Mouse (Mus musculus): ENCODE measurements around the gene Foxa2. TPM values are rescaled to one million over a fixed set of nuclear protein-coding genes. Genes with fewer than 3 reads are reported as not detected.

Gene Foxa2
- total RNA-seq (2022), result not detected

DNA sequence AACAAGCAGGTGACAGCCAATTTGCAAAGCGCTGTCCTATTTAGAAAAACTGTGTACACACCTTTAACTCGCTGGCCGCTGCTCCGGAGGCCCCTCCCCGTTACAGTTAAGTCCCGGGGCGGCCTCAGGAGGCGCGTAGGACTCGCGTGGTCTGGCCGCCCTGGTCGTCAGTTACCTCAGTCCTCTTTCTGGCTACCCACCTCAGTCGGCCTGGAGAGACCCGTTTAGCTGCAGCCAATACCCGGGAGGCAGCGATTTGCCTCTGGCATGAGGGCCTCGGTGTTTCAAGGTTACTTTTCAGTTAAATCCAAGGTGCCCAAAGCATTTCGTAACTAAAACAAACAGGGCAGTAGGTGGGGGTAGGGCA is at the start of gene Foxa2:
TSS of gene Foxa2 (minus strand) at position 171 of the 367 bp plus-strand sequence.
- DNase-seq (ENCODE audit: low spot score), result no peak

DNA sequence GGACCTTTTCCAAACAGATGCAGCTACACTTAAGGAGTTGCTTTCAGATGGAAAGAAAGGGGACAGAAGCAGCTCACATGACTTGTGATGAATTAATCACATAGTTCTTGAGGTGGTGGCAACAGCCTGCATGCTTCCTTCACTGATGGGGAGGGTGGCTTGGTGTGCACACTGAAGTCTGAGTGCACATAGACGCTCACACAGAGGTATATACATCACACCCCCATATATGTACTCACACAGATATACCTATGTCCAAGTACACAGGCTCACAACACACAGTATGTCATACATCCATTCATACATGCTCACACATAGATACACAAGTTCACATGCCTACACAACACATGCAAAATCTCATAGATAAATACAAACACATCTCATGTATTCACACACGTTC is 45.3 kb upstream of the Foxa2 start:
- DNase-seq (ENCODE audit: low spot score), result no peak

DNA sequence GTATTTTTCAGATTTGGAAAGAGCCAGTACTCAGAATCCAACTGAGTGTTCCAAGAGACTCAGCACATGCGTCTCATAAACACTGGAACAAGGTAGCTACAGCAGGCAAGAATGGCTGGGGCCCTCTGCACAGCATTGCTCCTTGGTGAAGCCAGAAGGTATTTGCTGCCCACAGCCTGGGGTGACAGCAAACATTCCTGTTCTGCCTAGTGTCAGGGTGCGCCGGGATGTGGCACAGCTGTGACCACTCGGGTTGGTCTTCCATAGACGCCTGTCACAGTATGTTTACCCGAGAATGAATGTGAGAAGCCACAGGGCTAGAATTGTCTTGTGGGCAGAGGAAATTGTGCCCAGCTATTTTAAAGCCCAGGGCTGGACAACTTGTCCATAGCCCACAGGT is 44.9 kb upstream of the Foxa2 start:
- DNase-seq (ENCODE audit: low spot score), result no peak

DNA sequence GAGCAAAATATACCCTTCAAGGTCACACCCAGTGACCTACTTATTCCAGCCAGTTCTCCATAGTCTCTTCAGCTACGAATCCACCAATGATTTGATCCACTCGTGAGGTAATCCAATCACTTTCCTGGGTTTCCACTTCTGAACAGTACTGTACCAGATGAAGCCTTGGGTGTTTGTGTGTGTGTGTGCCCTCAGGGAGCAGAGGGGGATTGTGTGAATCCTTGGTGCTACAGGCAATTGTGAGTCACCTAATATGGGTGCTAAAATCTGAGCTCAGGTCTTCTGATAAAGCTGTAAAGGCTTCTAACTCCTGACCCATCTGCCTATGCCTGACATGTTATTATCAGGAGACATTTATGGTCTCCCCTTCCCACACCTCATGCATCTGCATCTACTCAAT is 43.3 kb upstream of the Foxa2 start:
- DNase-seq (ENCODE audit: low spot score), result no peak

DNA sequence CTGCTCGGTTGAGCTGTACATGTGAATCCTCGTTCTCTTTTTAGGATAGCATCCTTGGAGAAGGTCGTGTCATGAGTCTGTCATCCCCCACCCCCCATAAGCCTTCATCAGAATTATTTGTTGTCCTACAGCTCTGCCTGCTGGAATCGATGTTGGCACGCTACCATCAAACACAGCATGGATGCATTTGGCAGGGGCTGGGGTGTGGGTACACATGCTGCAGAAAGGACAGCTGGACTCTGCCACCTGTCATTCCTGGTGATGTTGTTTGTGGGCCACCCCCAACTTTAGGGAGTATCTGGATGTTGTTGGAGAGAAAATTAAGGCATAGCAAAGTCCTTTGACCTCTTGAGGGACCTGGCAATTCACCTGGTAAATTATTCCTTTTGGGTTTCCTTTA is 38.8 kb upstream of the Foxa2 start:
- DNase-seq (ENCODE audit: low spot score), result no peak

DNA sequence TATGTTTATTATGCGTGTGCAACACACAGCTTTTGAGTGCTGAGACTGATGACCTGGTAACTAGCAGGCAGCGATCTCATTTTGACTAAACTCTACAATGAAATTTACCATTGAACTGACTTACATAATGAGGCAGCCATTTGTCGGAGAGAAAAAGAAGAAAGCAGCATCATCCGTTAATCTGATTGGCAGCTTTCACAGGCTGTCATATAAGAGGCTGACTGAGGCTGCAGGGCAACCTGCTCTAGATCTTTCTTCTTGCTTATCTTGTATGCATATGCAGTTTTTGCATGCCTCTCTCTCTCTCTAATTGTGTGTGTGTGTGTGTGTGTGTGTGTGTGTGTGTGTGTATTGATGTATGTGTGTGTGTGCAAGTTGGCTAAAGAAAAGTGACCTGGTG is 38.4 kb upstream of the Foxa2 start:
- no peak for DNase-seq (ENCODE audit: low spot score)

DNA sequence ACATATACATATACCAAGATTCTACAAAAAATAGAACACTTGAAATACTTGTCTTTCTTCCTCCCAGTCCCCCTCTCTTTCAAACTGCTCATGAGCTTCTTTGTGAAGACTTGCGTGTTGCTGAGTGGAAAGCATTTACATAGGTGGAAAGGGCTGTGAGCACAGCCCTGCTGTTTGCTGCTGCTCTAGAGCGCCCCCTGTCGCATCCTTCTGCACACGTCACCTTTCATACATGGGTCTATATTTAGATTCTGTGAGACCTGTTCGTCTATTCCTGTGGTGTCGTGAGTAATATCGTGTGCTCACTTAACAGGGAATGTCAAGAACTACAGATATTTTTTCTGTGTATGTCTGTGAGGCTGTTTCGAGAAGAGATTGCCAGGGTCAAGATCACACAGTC is 35.5 kb upstream of the Foxa2 start:
- peak; percentile 24 for DNase-seq (ENCODE audit: low spot score)

DNA sequence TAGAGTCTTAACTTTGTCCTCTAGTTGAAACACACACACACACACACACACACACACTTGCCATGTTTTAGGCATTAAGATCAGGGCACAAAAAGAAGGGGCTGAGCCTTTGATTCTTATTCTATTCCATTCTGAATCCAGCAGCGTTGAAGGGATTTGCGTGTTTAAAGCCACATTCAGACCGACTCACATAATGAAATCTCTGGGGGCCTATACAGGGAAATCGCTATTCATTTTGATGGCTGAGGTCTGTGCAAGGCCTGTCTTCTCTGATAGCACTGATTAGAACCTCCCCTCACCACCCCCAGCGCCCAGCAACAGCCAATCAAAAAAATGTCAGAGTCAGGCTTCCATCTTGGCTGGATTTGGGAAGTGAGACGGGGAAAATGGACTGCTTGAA is 13.9 kb upstream of the Foxa2 start:
- DNase-seq (ENCODE audit: low spot score), result no peak

DNA sequence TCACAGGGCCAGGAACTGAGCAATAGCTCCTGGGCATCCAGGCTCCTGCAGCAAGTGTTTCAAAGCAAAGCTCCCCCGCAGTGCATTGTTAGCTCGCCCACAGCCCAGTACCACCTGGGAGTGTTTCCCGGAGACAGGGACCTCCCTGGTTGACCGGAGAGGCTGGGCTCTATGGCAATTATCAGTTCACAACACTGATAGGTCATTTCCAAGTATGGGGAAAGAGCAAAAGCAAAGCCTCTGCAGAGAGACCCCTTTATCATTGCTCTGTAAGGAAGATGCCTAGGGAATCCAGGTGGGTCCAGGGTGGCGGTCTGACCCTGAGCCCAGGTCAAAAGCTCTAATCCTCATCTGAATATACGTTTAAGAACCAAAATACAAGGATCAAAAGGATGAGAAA is 6.6 kb upstream of the Foxa2 start:
- no peak for DNase-seq (ENCODE audit: low spot score)

DNA sequence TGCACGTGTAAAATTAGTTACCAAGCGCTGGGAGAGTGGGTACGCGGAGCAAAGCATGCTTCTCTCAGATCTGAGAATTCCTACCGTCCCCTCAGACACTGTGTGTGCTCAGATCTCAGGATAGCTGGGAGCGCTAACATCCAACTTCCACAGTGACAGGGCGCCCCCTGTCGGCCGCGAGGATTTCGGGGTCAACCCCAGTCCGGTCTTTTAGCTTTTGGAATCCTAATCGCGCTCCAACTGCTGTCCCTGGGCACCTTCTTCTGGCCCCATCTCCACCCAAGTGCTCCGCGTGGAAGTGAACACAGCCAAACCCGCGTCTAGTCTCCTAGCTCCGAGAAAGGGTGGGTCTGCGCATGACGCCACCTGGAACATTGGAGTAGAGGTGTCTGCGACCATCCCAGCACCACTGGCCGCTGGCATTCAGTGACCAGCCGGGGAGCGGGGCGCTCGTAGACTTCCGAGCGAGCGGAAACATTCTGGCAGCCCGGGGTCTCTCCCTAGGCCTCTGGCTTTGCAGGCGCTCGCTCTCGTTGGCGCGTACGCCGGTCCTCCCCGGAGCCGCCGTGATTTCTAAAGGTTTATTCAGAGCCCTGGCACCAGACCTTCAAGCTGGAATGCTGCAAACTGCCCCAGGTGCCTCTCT is 1.8 kb upstream of the Foxa2 start:
- peak; percentile 33 for DNase-seq (ENCODE audit: low spot score)

DNA sequence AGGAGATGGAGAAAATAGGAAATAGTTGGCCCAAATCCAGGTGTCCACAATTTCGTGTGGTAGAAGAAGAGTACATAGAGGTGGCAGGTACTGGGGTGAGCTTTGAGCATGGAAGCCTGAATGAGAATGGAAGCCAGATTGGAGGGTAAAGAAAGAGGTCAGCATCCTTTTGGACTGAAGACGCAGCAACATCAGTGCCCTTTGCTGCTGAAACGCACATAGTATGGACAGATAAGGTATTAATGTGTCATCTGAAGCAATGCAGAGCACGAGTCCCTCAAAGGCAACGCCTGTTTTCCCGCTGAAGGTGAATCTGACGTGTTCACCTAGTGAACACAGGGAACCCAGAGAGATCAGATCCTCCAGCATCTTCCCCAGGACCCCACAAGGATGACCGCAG is 842 bp upstream of the Foxa2 start:
- DNase-seq (ENCODE audit: low spot score), result no peak

DNA sequence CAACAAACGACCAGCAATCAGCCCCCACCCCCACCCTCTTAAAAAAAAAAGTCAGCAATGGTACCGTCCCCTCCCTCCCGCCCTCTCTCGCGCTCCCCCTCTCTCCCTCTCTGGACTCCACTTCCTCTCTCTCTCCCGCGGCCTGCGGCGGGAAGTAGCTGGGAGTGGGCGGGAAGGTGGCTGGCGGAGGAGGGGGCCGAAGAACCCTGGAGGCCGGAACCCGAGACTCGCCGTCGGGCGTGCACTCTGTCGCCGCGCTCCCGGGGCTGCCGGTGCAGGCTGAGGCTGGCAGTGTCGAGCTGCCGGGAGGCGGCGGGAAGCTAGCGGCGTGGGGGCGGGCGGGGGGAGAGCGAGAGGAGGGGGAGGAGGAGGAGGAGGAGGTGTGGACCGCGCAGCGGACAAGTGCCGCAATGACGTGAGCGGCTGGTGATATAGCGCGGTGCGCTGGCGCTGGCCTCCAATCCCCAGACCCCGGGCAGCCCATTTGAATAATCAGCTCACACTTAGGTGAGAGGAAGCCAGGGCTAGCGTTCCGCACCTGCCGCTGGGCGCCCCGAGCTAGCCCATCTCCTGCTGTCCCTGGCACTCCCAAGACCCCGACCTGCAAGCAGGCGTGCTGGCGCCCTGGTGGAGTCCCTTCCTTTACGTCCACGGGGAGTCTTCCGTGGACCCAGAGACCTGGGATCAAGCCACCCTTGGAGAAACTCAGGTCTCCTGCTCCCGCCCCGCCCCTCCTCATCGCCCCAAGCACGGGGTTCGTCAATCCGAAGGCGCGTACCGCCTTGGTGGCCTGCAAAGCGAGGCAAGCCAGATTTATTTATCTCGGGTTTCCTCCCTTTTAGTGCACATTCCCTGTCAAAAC is 601 bp downstream of the Foxa2 start:
- no peak for DNase-seq (ENCODE audit: low spot score)

DNA sequence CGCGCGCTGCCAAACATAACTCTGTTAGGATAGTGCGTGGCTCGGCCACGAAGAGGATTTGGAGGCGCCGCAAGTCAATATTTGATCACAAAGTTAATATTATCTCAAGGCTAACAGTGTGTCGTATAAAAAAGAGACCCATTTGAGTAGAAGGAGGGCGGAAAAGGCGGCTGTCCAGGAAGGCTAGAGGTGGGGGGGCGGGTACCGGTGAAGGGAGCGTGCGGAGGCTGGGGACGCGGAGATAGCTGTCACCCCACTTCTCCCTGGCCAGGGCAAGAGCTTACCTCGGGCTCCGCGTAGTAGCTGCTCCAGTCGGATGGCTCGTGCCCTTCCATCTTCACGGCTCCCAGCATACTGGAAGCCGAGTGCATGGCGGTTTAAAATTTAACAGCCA is 1.2 kb downstream of the Foxa2 start:
- no peak for DNase-seq (ENCODE audit: low spot score)

DNA sequence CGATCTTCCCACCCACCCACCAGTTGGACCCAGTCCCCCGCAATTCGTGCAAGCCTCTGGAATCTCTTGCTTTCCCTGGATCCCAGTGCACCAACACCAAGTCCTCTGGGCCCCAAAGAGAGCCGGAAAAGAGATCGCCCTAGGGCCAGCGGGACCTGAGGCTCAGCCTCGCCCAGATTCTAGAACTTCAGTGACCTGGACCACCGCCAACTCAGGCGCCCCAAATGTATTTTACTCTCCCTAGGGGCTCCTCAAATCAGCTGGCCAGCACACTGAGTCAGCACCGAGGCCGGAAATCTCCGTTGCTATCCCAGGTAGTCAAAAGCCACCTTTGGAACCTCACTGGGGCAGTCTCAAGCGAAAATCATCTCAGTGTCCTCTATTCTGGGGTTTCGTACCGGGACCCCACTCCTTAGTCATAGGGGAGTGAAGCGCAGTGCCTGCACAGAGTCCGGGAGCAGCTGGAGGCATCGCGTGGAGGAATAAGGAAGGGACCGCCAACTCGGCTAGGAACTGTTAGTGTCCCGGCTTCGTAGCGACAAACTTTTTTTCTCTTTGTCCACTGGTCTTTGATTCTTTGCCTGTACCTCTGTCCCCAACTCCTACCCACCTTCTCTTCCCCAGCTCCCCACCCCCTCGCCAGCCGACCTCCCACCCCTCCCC is 1.8 kb downstream of the Foxa2 start:
- no peak for DNase-seq (ENCODE audit: low spot score)

DNA sequence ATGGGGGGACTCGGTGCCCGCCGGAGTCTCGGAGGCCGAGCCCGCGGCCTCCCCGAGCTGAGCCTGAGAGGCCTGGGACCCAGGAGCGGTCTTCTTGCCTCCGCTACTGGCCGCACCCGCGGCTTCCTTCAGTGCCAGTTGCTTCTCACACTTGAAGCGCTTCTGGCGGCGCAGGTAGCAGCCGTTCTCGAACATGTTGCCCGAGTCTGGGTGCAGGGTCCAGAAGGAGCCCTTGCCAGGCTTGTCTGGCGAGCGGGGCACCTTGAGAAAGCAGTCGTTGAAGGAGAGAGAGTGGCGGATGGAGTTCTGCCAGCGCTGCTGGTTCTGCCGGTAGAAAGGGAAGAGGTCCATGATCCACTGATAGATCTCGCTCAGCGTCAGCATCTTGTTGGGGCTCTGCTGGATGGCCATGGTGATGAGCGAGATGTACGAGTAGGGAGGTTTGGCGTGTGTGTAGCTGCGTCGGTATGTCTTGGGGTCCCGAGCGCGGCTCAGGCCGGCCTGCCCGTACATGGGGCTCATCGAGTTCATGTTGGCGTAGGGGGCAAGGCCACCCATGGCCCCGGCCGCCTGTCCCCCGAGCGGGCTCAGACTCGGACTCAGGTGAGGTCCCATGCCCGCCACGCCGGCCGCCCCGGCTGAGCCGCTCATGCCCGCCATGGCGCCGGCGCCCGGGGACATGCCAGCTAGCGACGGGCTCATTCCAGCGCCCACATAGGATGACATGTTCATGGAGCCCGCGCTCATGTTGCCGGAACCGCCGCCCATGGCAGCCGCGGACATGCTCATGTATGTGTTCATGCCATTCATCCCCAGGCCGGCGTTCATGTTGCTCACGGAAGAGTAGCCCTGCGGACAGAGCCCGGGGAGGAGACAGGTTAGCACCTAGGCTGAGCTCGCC is 2.5 kb downstream of the Foxa2 start:
- DNase-seq (ENCODE audit: low spot score), result no peak

DNA sequence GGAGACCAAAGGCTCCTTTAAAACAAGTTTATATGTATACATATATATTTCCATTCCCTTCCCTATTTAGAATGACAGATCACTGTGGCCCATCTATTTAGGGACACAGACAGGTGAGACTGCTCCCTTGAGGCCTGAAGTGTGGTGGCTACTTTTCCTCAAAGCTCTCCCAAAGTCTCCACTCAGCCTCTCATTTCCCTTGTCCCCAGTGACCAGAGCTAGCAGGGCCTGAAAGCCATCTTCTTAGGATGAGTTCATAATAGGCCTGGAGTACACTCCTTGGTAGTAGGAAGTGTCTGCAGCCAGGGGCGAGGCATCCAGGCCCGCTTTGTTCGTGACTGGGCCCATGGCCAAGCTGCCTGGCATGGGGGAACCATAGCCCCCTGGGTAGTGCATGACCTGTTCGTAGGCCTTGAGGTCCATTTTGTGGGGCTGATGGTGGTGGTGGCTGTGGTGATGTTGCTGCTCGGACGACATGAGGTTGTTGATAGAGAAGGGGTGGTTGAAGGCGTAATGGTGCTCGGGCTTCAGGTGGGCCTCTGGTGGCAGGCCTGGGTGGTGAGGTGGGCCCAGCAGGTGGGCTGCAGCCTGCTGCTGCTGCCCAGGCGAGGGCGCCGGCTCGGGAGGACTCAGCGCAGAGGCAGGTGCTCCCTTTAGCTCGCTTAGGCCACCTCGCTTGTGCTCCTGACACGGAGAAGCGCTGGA is 3.3 kb downstream of the Foxa2 start:
- no peak for DNase-seq (ENCODE audit: low spot score)

DNA sequence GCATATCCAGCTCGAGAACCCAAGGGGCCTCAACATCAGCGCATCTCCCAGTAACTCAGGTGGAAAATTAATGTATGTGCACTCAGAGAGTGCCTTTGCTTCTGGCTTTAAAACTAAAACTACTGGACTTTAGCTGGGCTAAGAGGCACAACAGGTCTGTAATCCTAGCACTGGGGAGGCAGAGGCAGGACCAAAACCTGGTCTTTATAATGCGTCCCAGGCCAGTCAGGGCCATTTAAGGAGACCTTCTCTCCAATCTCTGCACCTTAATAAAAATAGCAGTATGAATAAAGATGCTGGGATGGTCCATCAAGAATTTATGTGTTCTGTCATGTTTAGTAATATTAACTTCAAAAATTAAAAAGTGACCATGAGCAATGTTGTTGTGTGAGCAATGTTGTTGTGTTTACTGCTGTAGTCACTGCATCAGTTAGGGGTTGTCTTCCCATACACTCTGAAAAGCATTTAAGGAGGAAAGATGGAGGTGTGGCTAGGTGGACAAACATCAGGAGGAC is 4.6 kb downstream of the Foxa2 start:
- DNase-seq (ENCODE audit: low spot score), result no peak

DNA sequence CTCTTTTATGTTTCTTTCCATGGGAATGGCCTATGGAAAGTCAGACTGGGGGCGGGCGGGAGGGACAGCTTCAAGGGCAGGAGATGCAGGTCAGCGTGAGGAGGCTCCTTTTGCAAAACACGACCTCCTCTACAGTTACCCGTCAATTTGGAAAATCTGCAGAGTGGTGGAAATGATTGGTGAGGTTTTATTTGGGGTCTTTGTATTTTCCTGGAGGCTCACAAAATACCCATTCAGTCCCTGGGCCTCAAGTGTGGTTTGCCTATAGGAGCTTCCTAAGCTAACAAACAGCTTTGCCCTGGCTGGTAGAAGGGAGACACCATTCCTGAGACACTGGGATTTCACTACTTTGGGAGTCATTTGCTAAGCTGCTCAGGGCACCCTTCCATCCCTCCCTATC is 5.4 kb downstream of the Foxa2 start:
- DNase-seq (ENCODE audit: low spot score), result no peak

DNA sequence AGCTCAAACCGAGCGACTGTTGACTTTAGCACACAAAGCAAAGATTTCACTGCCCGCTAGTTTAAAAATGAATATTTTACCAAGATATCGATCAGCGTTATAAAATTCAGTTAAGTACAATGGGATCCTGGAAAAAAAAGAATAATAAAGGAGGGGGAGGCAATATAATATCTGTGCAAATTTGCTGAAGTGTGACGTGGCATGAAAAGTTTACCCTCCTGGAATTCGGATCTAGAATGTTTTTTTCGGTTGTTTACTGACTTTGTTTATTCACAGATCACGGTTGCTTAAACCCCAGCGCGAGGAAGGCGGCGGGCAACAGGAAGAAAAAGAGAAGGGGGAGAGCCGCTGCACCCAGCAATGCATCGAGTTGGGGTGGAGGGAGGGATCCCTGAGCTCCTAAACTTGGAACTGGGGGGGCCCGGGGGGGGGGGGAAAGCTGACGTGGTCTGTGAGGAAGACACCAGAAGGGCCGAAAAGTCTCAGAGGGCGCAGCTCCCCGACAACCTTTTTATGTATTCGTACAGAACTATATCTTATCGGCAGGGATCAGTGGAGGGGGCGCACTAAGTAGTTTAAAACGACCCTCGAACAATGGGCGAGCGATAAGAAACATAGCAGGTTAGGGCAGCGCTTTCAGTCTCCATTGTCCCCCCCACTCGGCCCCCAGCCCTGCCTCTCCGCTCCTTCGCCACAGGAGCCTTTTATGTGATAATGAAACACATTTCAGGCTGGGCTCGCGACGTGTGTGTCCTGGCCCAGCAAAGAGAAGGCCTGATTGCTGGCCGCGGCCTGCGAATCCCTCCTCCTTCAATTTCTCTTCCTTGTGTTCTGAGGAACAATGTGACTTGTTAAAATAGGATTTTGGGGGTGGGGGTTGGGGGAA is 6.3 kb downstream of the Foxa2 start:
- DNase-seq (ENCODE audit: low spot score), result no peak
